26 mouse cellular contexts compared by ENCODE assay signal in the genomic region with DNA sequence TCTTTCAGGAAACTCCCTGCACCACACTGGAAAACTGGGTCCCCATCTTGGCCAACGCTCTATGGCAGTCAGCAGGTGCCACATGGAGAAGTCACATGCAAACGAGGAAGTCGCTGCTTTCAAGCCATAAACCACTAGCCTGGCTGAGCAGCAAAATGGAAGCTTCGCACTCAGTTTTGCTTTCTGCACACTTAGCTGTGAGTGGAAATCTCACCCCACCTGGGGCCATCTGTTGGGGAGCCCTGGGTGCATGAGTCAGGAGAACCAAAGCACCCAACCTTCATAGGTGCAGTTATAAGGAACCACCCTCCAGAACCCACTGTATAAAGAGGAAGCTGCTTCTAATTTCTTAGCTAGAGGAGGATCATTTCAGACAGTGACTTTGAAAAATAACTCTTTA. TPM values are rescaled to one million over a fixed set of nuclear protein-coding genes. Genes with fewer than 3 reads are reported as not detected.
A peak's percentile ranks its signal among the peaks of the same experiment; 100 is the strongest.
DNase-seq lines count a peak whose midpoint lies in the region; ATAC-seq and TF ChIP-seq lines count a peak whose summit lies in the region.
"Had no signal": no experiment of that assay in that cellular context is flagged by ENCODE, and none has a peak within 500 bp of the region (broad histone marks: within the 10 kb centered on the region; RNA-seq: fewer than 3 reads in every experiment).

No protein-coding gene starts in this region.

- H3K36me3 ChIP-seq in thymus, adult 2 months (ENCODE audit: control insufficient read depth, insufficient read depth, low read length): no peaks in the 10 kb centered on the region
- peaks cover 5% of the 10 kb centered on the region for H3K36me3 ChIP-seq in hindbrain, embryonic 13.5 days
- no peaks in the 10 kb centered on the region for H3K36me3 ChIP-seq in liver, embryonic 12.5 days
- no peaks in the 10 kb centered on the region for H3K36me3 ChIP-seq in kidney, adult 2 months (ENCODE audit: control insufficient read depth, insufficient read depth, low read length)
- H3K36me3 ChIP-seq: hindbrain, embryonic 10.5 days; kidney, embryonic 15.5 days; limb, embryonic 12.5 days; midbrain, embryonic 10.5 days; neural tube, embryonic 15.5 days had no signal

- H3K4me3 ChIP-seq in thymus, adult 2 months (ENCODE audit: control insufficient read depth, insufficient read depth, low read length): no peak overlapping the region
- H3K4me3 ChIP-seq in hindbrain, embryonic 13.5 days: no peak overlapping the region
- no peak overlapping the region for H3K4me3 ChIP-seq in liver, embryonic 12.5 days
- H3K4me3 ChIP-seq in kidney, adult 2 months (ENCODE audit: insufficient read depth, low read depth, low read length): no peak overlapping the region
- H3K4me3 ChIP-seq: heart, embryonic 10.5 days; hindbrain, embryonic 10.5 days; kidney, embryonic 15.5 days; limb, embryonic 12.5 days; midbrain, embryonic 10.5 days; neural tube, embryonic 15.5 days had no signal

- H3K9ac ChIP-seq in hindbrain, embryonic 13.5 days: no peak overlapping the region
- H3K9ac ChIP-seq in liver, embryonic 12.5 days: no peak overlapping the region
- H3K9ac ChIP-seq: forebrain, postnatal 0 days; kidney, embryonic 15.5 days; limb, embryonic 12.5 days; neural tube, embryonic 15.5 days had no signal

- peak; percentile 9 to 34; a peak in 1 of 4 replicates for ATAC-seq in hematopoietic stem cell, adult 5-6 weeks (replicated peaks in 1 of 2; ENCODE audit: insufficient read depth in 1 of 2, low FRiP score in 2 of 2, low TSS enrichment in 1 of 2, low read depth in 1 of 2, poor library complexity in 2 of 2, severe bottlenecking in 2 of 2)
- ATAC-seq in neutrophil, adult 5-6 weeks (ENCODE audit: extremely low read depth, insufficient number of reproducible peaks, low FRiP score, poor library complexity, severe bottlenecking): peak; percentile 51
- ATAC-seq in hindbrain, embryonic 13.5 days (ENCODE audit: low FRiP score): no peak
- ATAC-seq in liver, embryonic 12.5 days: no peak
- ATAC-seq: forebrain, postnatal 0 days; hindbrain, postnatal 0 days; intestine, postnatal 0 days had no signal

- peak overlapping the region; percentile 31; the same call in 1 of the 2 replicates for H3K27ac ChIP-seq in thymus, adult 2 months (ENCODE audit: control insufficient read depth, insufficient read depth, low read length)
- H3K27ac ChIP-seq in hindbrain, embryonic 13.5 days: no peak overlapping the region
- H3K27ac ChIP-seq in liver, embryonic 12.5 days: no peak overlapping the region
- H3K27ac ChIP-seq in kidney, adult 2 months (ENCODE audit: insufficient read depth, low read depth, low read length): no peak overlapping the region
- H3K27ac ChIP-seq: heart, embryonic 10.5 days; hindbrain, embryonic 10.5 days; hindbrain, postnatal 0 days; kidney, embryonic 15.5 days; limb, embryonic 12.5 days; midbrain, embryonic 10.5 days; neural tube, embryonic 15.5 days had no signal

- no peaks in the 10 kb centered on the region for H3K27me3 ChIP-seq in thymus, adult 2 months (ENCODE audit: control insufficient read depth, insufficient read depth, low read length)
- H3K27me3 ChIP-seq in hindbrain, embryonic 13.5 days: no peaks in the 10 kb centered on the region
- H3K27me3 ChIP-seq in liver, embryonic 12.5 days (replicated peaks): no peaks in the 10 kb centered on the region
- H3K27me3 ChIP-seq in kidney, adult 2 months (replicated peaks; ENCODE audit: control insufficient read depth, insufficient read depth, low read length): no peaks in the 10 kb centered on the region
- H3K27me3 ChIP-seq: kidney, embryonic 15.5 days; limb, embryonic 12.5 days; neural tube, embryonic 15.5 days had no signal

- no peak for TF ChIP-seq CTCF in thymus, adult 2 months (IDR thresholded peaks at IDR 0.05; ENCODE audit: borderline replicate concordance, control insufficient read depth, extremely low read depth, insufficient read depth, low read length, poor library complexity)
- TF ChIP-seq CTCF in kidney, adult 2 months (conservative IDR thresholded peaks at IDR 0.05; ENCODE audit: insufficient read depth, insufficient read length, low read depth, low read length): no peak

- TF ChIP-seq POLR2A in thymus, adult 2 months (IDR thresholded peaks at IDR 0.05; ENCODE audit: control insufficient read depth, extremely low read depth, insufficient read depth, low read length, poor library complexity): no peak
- TF ChIP-seq POLR2A in kidney, adult 2 months (IDR thresholded peaks at IDR 0.05; ENCODE audit: low read depth, low read length): no peak

- WGBS in thymus, adult 2 months: 21% methylated on average over 4 of the region's 4 CpGs
- WGBS in hindbrain, embryonic 13.5 days: 94% methylated on average over 4 of the region's 4 CpGs
- 55% methylated on average over 4 of the region's 4 CpGs for WGBS in liver, embryonic 12.5 days (ENCODE audit: insufficient replicate concordance)
- 90% methylated on average over 4 of the region's 4 CpGs for WGBS in kidney, adult 2 months

- H3K9me3 ChIP-seq in hindbrain, embryonic 13.5 days: peaks cover 7% of the 10 kb centered on the region; the same call in 1 of the 2 replicates
- H3K9me3 ChIP-seq in liver, embryonic 12.5 days (replicated peaks): no peaks in the 10 kb centered on the region
- H3K9me3 ChIP-seq: heart, embryonic 10.5 days; kidney, embryonic 15.5 days; midbrain, embryonic 10.5 days; neural tube, embryonic 15.5 days had no signal

- no peak overlapping the region for H3K4me2 ChIP-seq in hindbrain, embryonic 13.5 days
- no peak overlapping the region for H3K4me2 ChIP-seq in liver, embryonic 12.5 days
- H3K4me2 ChIP-seq: kidney, embryonic 15.5 days; limb, embryonic 12.5 days; liver, embryonic 11.5 days; neural tube, embryonic 15.5 days had no signal

- DNase-seq in thymus, adult 2 months: no peak
- no peak for DNase-seq in thymus, postnatal 14 days
- DNase-seq in heart, adult 8-10 months (ENCODE audit: low spot score): no peak
- DNase-seq in kidney, adult 2 months: no peak
- DNase-seq: adrenal gland, postnatal 14 days; cerebellum, adult 11 months; cerebellum, adult 9-11 months; forebrain, postnatal 0 days; gastrocnemius, postnatal 36 days; kidney, postnatal 4 days; lung, adult 18-20 months; lung, postnatal 36 days; thymus, adult 18-20 months had no signal

- peaks cover 17% of the 10 kb centered on the region for H3K4me1 ChIP-seq in thymus, adult 2 months (replicated peaks; ENCODE audit: control insufficient read depth, insufficient read depth, low read length)
- H3K4me1 ChIP-seq in hindbrain, embryonic 13.5 days (replicated peaks): peaks cover 19% of the 10 kb centered on the region
- peaks cover 16% of the 10 kb centered on the region for H3K4me1 ChIP-seq in liver, embryonic 12.5 days
- H3K4me1 ChIP-seq in kidney, adult 2 months (ENCODE audit: control insufficient read depth, insufficient read depth, low read length): no peaks in the 10 kb centered on the region
- H3K4me1 ChIP-seq: midbrain, embryonic 10.5 days had no signal

RNA-seq across cellular contexts. Expression of a gene that starts 59.6 kb away (rescaled TPM):
- 45.3 and 48.2 TPM in 2 replicates for polyA plus RNA-seq in thymus, adult 2 months (2012; rRNA removed)
- total RNA-seq in hematopoietic stem cell, adult 5-6 weeks (2017): 40.5 and 45.2 TPM in 2 replicates
- 186 and 187 TPM in 2 replicates for total RNA-seq in neutrophil, adult 5-6 weeks (2017)
- 10 to 100 TPM; 86.1 to 99.8 (median 92.6) TPM for total RNA-seq in heart, adult 8-10 months (2022)
- polyA plus RNA-seq in hindbrain, embryonic 13.5 days (2015; fragmentation: Nextera tagmentation; extraction: Ambion mirVana): 77.5 and 88.4 TPM in 2 replicates
- polyA plus RNA-seq in liver, embryonic 12.5 days (2016; fragmentation: Nextera tagmentation; extraction: Ambion mirVana): 34.0 and 36.3 TPM in 2 replicates
- polyA plus RNA-seq in kidney, adult 2 months (2012; rRNA removed): 71.2 and 71.3 TPM in 2 replicates

Comparison
In these comparisons a context has a peak if more than half of its experiments do, and no peak if none do; other contexts are left out.
1. ATAC-seq: peak in hematopoietic stem cell, adult 5-6 weeks (2 of 2) and neutrophil, adult 5-6 weeks (single experiment); none in hindbrain, embryonic 13.5 days (single experiment) and liver, embryonic 12.5 days (single experiment).